Mouse (Mus musculus) thymus, adult 2 months (tissue): Measurements from ENCODE around the gene Cpxm2. TPM values are rescaled to one million over a fixed set of nuclear protein-coding genes. Genes with fewer than 3 reads are reported as not detected.

ENCODE experiments used
- DNase-seq: peaks from one replicate; pipeline ENCODE4 v3.0.0; 2021
- H3K27ac ChIP-seq: fragments of 200-500 bp; 2 replicates; pipeline ENCODE4 v1.5.1; 2012; ENCODE audit warnings: low read length, control low read depth; ENCODE audit not compliant: control insufficient read depth, insufficient read depth
- H3K27me3 ChIP-seq: fragments of 200-500 bp; 2 replicates; pipeline ENCODE4 v1.6.1; 2012; ENCODE audit warnings: mild to moderate bottlenecking, low read length, moderate library complexity, mixed read lengths; ENCODE audit not compliant: control insufficient read depth, insufficient read depth
- H3K36me3 ChIP-seq: fragments of 200-500 bp; 2 replicates; pipeline ENCODE4 v1.6.1; 2012; ENCODE audit warnings: mild to moderate bottlenecking, low read length, moderate library complexity; ENCODE audit not compliant: control insufficient read depth, insufficient read depth
- H3K4me1 ChIP-seq: fragments of 200-500 bp; replicated peaks from 2 replicates; pipeline ENCODE4 v1.6.1; 2012; ENCODE audit warnings: low read length; ENCODE audit not compliant: control insufficient read depth, insufficient read depth
- H3K4me3 ChIP-seq: fragments of 200-500 bp; 2 replicates; pipeline ENCODE4 v1.5.1; 2012; ENCODE audit warnings: mild to moderate bottlenecking, low read length, control low read depth, moderate library complexity; ENCODE audit not compliant: control insufficient read depth, insufficient read depth
- CTCF ChIP-seq: fragments of 200-500 bp; IDR thresholded peaks from 2 replicates; pipeline ENCODE4 v1.5.1; 2012; ENCODE audit warnings: mild to moderate bottlenecking, control low read depth, low read length, moderate library complexity, borderline replicate concordance; ENCODE audit not compliant: control insufficient read depth, poor library complexity, insufficient read depth; ENCODE audit errors: extremely low read depth
- POLR2A ChIP-seq: fragments of 200-500 bp; IDR thresholded peaks from 2 replicates; pipeline ENCODE4 v1.6.1; 2012; ENCODE audit warnings: mild to moderate bottlenecking, low read length, control low read depth, moderate library complexity; ENCODE audit not compliant: control insufficient read depth, poor library complexity, insufficient read depth; ENCODE audit errors: extremely low read depth
- WGBS: fragments of 180-500 bp; shearing (Covaris S2); methylation state at CpG from one replicate; pipeline ENCODE4 v1.1.7; 2018; 5-methylcytosine and 5-hydroxymethylcytosine counted together
- polyA plus RNA-seq: library from polyadenylated mRNA; depleted of rRNA; stranded (reverse); fragments of >200 nt; gene quantifications from 2 replicates; pipeline ENCODE4 v1.2.3, GENCODE M21; 2012

Cpxm2 gene
- polyA plus RNA-seq, 1 experiment = 4.9 TPM

DNA sequence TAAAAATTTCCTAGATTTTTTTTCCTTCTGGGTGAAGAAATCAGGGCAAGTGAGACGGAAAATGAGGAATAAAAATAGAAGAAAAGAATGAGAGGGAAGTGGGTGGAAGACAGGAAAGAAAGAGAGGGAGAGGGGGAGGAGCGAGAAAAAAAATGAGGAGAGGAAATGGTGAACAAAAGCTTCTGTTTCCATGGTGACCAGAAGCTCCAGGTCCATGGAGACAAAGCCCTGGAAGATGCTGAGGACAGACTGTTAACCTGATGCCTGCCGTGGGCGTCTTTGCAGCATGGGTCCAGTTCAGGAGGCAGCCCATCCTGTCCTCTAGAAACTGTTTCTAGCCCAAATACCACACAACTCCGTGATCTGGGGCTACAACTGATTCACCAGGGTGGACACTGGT, 17.7 kb upstream of the Cpxm2 start:
- no peak overlapping the region for H3K4me3 ChIP-seq
- H3K27me3 ChIP-seq = no peaks in the 10 kb centered on the region
- no peak for DNase-seq
- H3K4me1 ChIP-seq = no peaks in the 10 kb centered on the region
- no peaks in the 10 kb centered on the region for H3K36me3 ChIP-seq
- H3K27ac ChIP-seq = no peak overlapping the region
- WGBS = 79% methylated on average over 5 of the region's 5 CpGs
- TF ChIP-seq POLR2A (no peak), CTCF (no peak)

GRCm38 (mm10) chr7:132171716-132172115, 17.2 kb upstream of the Cpxm2 start:
- no peaks in the 10 kb centered on the region for H3K27me3 ChIP-seq
- H3K36me3 ChIP-seq = no peaks in the 10 kb centered on the region
- DNase-seq = no peak
- 82% methylated on average over 5 of the region's 5 CpGs for WGBS
- no peak overlapping the region for H3K4me3 ChIP-seq
- H3K4me1 ChIP-seq = no peaks in the 10 kb centered on the region
- TF ChIP-seq POLR2A = no peak
- no peak for TF ChIP-seq CTCF
- H3K27ac ChIP-seq = no peak overlapping the region

- whole genome bisulfite sequencing = 68% methylated on average over 7 of the region's 7 CpGs
- no peak overlapping the region for H3K4me3 ChIP-seq
- H3K27me3 ChIP-seq = no peaks in the 10 kb centered on the region
- TF ChIP-seq POLR2A (no peak), CTCF (no peak)
- DNase-seq = no peak
- no peaks in the 10 kb centered on the region for H3K36me3 ChIP-seq
- no peaks in the 10 kb centered on the region for H3K4me1 ChIP-seq
- no peak overlapping the region for H3K27ac ChIP-seq
These were observed 15.1 kb upstream of the Cpxm2 start for GRCm38 (mm10) chr7:132169419-132170169.

- TF ChIP-seq CTCF (no peak), POLR2A (no peak)
- no peaks in the 10 kb centered on the region for H3K4me1 ChIP-seq
- no peaks in the 10 kb centered on the region for H3K27me3 ChIP-seq
- 77% methylated on average over 4 of the region's 4 CpGs for WGBS
- DNase-seq = no peak
- no peak overlapping the region for H3K27ac ChIP-seq
- no peaks in the 10 kb centered on the region for H3K36me3 ChIP-seq
- no peak overlapping the region for H3K4me3 ChIP-seq
These were observed 12.7 kb upstream of the Cpxm2 start for GRCm38 (mm10) chr7:132167239-132167638.

GRCm38 (mm10) chr7:132162254-132162653, 7.7 kb upstream of the Cpxm2 start:
- 90% methylated on average over 3 of the region's 3 CpGs for WGBS
- no peak for DNase-seq
- Histone ChIP-seq H3K27ac (no peak overlapping the region), H3K4me1 (no peaks in the 10 kb centered on the region), H3K36me3 (no peaks in the 10 kb centered on the region), H3K27me3 (no peaks in the 10 kb centered on the region), H3K4me3 (no peak overlapping the region)
- TF ChIP-seq POLR2A (no peak), CTCF (no peak)

DNA sequence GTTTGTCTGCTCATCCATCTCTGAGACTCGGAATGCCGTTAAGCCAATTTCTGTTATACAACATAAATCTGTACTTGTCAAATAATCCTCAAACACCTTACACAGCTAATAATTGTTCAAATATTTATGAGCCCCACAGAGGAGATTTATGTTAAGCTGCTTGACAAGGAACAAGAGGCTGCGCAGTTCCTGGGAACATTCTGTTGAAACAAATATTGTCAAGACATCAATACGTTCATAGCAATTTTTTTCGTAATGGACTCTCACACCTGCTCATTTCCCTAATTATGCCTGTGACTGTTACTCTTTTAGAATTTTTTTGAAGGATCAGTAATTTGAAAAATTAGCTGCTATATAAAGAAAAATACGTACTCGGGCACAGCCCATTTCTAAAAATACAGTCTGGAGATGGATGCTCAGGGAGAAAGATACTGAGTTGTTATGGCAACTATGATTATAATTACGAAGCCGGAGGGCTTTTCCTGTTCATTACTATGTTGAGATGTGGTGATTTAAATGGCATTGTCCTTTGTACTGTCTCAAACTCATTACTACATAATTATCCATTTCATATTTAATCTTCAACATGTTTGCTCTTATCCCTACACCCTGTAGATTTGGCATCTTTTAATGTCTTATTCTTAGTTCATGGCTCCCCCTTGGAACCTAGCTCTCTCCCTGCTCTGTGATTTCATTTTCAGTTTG, 3.9 kb upstream of the Cpxm2 start:
- no peak for DNase-seq
- TF ChIP-seq CTCF (no peak), POLR2A (no peak)
- Histone ChIP-seq H3K4me1 (no peaks in the 10 kb centered on the region), H3K27ac (no peak overlapping the region), H3K27me3 (peaks cover 2% of the 10 kb centered on the region; the same call in 1 of the 2 replicates), H3K4me3 (no peak overlapping the region), H3K36me3 (no peaks in the 10 kb centered on the region)
- 95% methylated on average over 9 of the region's 9 CpGs for WGBS
